Mouse (Mus musculus) heart, postnatal 0 days (tissue): ENCODE results near the gene Bbs5. TPM values are rescaled to one million over a fixed set of nuclear protein-coding genes. Genes with fewer than 3 reads are reported as not detected.

ENCODE experiments used
- ATAC-seq: fragments of 200-750 bp; cut with Nextera tagmentation; 2 replicates; pipeline ENCODE4 v1.8.0; 2017; ENCODE audit warnings: low read depth, moderate number of reproducible peaks, moderate library complexity; ENCODE audit not compliant: insufficient read depth
- DNase-seq: peaks from one replicate; pipeline ENCODE4 v3.0.0-alpha.2; 2016; ENCODE audit warnings: low spot score
- H3K27ac ChIP-seq: fragments of 300-500 bp; sonication (generic); 2 replicates; pipeline ENCODE4 v1.5.1; 2014; ENCODE audit warnings: low read depth, mild to moderate bottlenecking
- H3K27me3 ChIP-seq: fragments of 300-500 bp; sonication (generic); 2 replicates; pipeline ENCODE4 v1.6.1; 2014; ENCODE audit warnings: low read length, mixed read lengths; ENCODE audit not compliant: control insufficient read depth, insufficient read depth
- H3K36me3 ChIP-seq: fragments of 300-500 bp; sonication (generic); replicated peaks from 2 replicates; pipeline ENCODE4 v1.6.1; 2014; ENCODE audit warnings: low read length, mixed read lengths; ENCODE audit not compliant: control insufficient read depth, insufficient read depth
- H3K4me1 ChIP-seq: fragments of 300-500 bp; sonication (generic); 2 replicates; pipeline ENCODE4 v1.6.1; 2014; ENCODE audit warnings: antibody characterized with exemption; ENCODE audit not compliant: control insufficient read depth, insufficient read depth
- H3K4me2 ChIP-seq: fragments of 300-500 bp; sonication (generic); 2 replicates; pipeline ENCODE4 v1.6.1; 2014; ENCODE audit warnings: low read depth, mild to moderate bottlenecking, low read length, moderate library complexity
- H3K4me3 ChIP-seq: fragments of 300-500 bp; sonication (generic); 2 replicates; pipeline ENCODE4 v1.5.1; 2014; ENCODE audit warnings: low read depth, low read length
- H3K9ac ChIP-seq: fragments of 300-500 bp; sonication (generic); replicated peaks from 2 replicates; pipeline ENCODE4 v1.6.1; 2014; ENCODE audit warnings: low read depth, low read length, mixed read lengths
- H3K9me3 ChIP-seq: fragments of 300-500 bp; sonication (generic); replicated peaks from 2 replicates; pipeline ENCODE4 v1.6.1; 2016; ENCODE audit warnings: low read length; ENCODE audit not compliant: control insufficient read depth
- CTCF ChIP-seq: IDR thresholded peaks from 2 replicates; pipeline ENCODE4 v1.5.1; 2016; ENCODE audit warnings: antibody characterized with exemption, control low read depth, low read depth
- EP300 ChIP-seq: IDR thresholded peaks from 2 replicates; pipeline ENCODE4 v1.6.1; 2016; ENCODE audit warnings: antibody characterized with exemption, low read depth
- WGBS: fragments of 180-500 bp; shearing (Covaris S2); extraction: QIAGEN DNeasy Blood & Tissue Kit; methylation state at CpG from one replicate; pipeline ENCODE4 v1.1.7; 2014; 5-methylcytosine and 5-hydroxymethylcytosine counted together
- polyA plus RNA-seq: library from polyadenylated mRNA; unstranded; fragments of >200 nt; fragmentation: Nextera tagmentation; extraction: Ambion mirVana; gene quantifications from 2 replicates; pipeline ENCODE4 v1.2.1, GENCODE M21; 2015
- total RNA-seq: library from RNA; depleted of rRNA; stranded (reverse); fragments of >200 nt; gene quantifications from 2 replicates; pipeline ENCODE4 v1.2.3, GENCODE M21; 2014; ENCODE audit warnings: low replicate concordance

Gene Bbs5
- total and polyA plus RNA-seq, 2 experiments from 2014 or later: 3.2 to 8.6 TPM

- H3K9ac ChIP-seq: no peak overlapping the region
- no peak overlapping the region for H3K27ac ChIP-seq
- H3K4me1 ChIP-seq: no peaks in the 10 kb centered on the region
- no peaks in the 10 kb centered on the region for H3K9me3 ChIP-seq
- H3K36me3 ChIP-seq: no peaks in the 10 kb centered on the region
- ATAC-seq (no peak), DNase-seq (no peak)
- no peak for TF ChIP-seq CTCF
- TF ChIP-seq EP300: no peak
- no peak overlapping the region for H3K4me3 ChIP-seq
- 60% methylated on average over 4 of the region's 4 CpGs for WGBS
- no peak overlapping the region for H3K4me2 ChIP-seq
- no peaks in the 10 kb centered on the region for H3K27me3 ChIP-seq
Measured at GRCm38 (mm10) chr2:69613237-69613636, 33.7 kb upstream of the Bbs5 start.

GRCm38 (mm10) chr2:69618336-69618735 is 28.6 kb upstream of the Bbs5 start:
- H3K4me2 ChIP-seq: no peak overlapping the region
- no peaks in the 10 kb centered on the region for H3K9me3 ChIP-seq
- H3K27ac ChIP-seq: no peak overlapping the region
- no peaks in the 10 kb centered on the region for H3K36me3 ChIP-seq
- H3K4me1 ChIP-seq: no peaks in the 10 kb centered on the region
- TF ChIP-seq EP300 (no peak), CTCF (no peak)
- ATAC-seq: no peak
- no peak overlapping the region for H3K9ac ChIP-seq
- no peak overlapping the region for H3K4me3 ChIP-seq
- H3K27me3 ChIP-seq: no peaks in the 10 kb centered on the region
- no peak for DNase-seq

GRCm38 (mm10) chr2:69619286-69619685 is 27.7 kb upstream of the Bbs5 start:
- H3K9ac ChIP-seq: no peak overlapping the region
- TF ChIP-seq CTCF (no peak), EP300 (no peak)
- H3K27ac ChIP-seq: no peak overlapping the region
- DNase-seq: no peak
- H3K9me3 ChIP-seq: no peaks in the 10 kb centered on the region
- ATAC-seq: no peak
- no peak overlapping the region for H3K4me2 ChIP-seq
- no peaks in the 10 kb centered on the region for H3K27me3 ChIP-seq
- H3K4me1 ChIP-seq: no peaks in the 10 kb centered on the region
- no peak overlapping the region for H3K4me3 ChIP-seq
- H3K36me3 ChIP-seq: no peaks in the 10 kb centered on the region

GRCm38 (mm10) chr2:69629215-69629614 is 17.8 kb upstream of the Bbs5 start:
- no peak overlapping the region for H3K4me2 ChIP-seq
- no peaks in the 10 kb centered on the region for H3K4me1 ChIP-seq
- H3K27ac ChIP-seq: no peak overlapping the region
- no peaks in the 10 kb centered on the region for H3K27me3 ChIP-seq
- ATAC-seq (no peak), DNase-seq (no peak)
- WGBS: 80% methylated on average over 17 of the region's 17 CpGs
- no peak overlapping the region for H3K4me3 ChIP-seq
- H3K9ac ChIP-seq: no peak overlapping the region
- H3K9me3 ChIP-seq: no peaks in the 10 kb centered on the region
- no peak for TF ChIP-seq CTCF
- TF ChIP-seq EP300: no peak
- H3K36me3 ChIP-seq: no peaks in the 10 kb centered on the region

GRCm38 (mm10) chr2:69629914-69630313 is 17.1 kb upstream of the Bbs5 start:
- H3K4me2 ChIP-seq: no peak overlapping the region
- H3K9me3 ChIP-seq: no peaks in the 10 kb centered on the region
- ATAC-seq (no peak), DNase-seq (no peak)
- TF ChIP-seq CTCF (no peak), EP300 (no peak)
- WGBS: 85% methylated on average over 6 of the region's 6 CpGs
- no peak overlapping the region for H3K4me3 ChIP-seq
- H3K27ac ChIP-seq: no peak overlapping the region
- H3K36me3 ChIP-seq: no peaks in the 10 kb centered on the region
- H3K27me3 ChIP-seq: no peaks in the 10 kb centered on the region
- H3K4me1 ChIP-seq: no peaks in the 10 kb centered on the region
- H3K9ac ChIP-seq: no peak overlapping the region

- Histone ChIP-seq H3K9me3 (no peaks in the 10 kb centered on the region), H3K27me3 (no peaks in the 10 kb centered on the region), H3K4me2 (no peak overlapping the region), H3K27ac (no peak overlapping the region), H3K4me3 (no peak overlapping the region), H3K9ac (no peak overlapping the region), H3K4me1 (no peaks in the 10 kb centered on the region), H3K36me3 (no peaks in the 10 kb centered on the region)
- 80% methylated on average over 5 of the region's 5 CpGs for WGBS
- TF ChIP-seq EP300 (no peak), CTCF (no peak)
- ATAC-seq: no peak
- DNase-seq: no peak
Measured at GRCm38 (mm10) chr2:69630792-69631191, 16.2 kb upstream of the Bbs5 start.
